Mouse (Mus musculus) frontal cortex, postnatal 25 days (tissue): Measurements from ENCODE around the gene Fam216a.
"Not testable (repeated sequence)": the region's sequence is repeated elsewhere in the genome, so short reads cannot be mapped to it uniquely, and the experiment has no call there.

ENCODE experiments used
- DNase-seq, 2 experiments: peaks; one replicate each; pipeline ENCODE4 v3.0.0; 2022; ENCODE audit warnings: low spot score in 2 of 2

Gene Fam216a

GRCm38 (mm10) chr5:122372192-122372769 is at the start of gene Fam216a:
TSS of gene Fam216a (minus strand) at chr5:122372364.
- peak; percentile 99 for DNase-seq

GRCm38 (mm10) chr5:122421271-122422068 is 49.3 kb upstream of the Fam216a start, which contains the start of gene Anapc7:
TSS of gene Anapc7 (plus strand) at chr5:122421693.
- DNase-seq, result no peak

GRCm38 (mm10) chr5:122420676-122421075 is 48.5 kb upstream of the Fam216a start:
- not testable (repeated sequence) for DNase-seq

GRCm38 (mm10) chr5:122415465-122415864 is 43.3 kb upstream of the Fam216a start:
- DNase-seq, result no peak

- DNase-seq, result no peak
These were observed 42.2 kb upstream of the Fam216a start for GRCm38 (mm10) chr5:122414351-122414750.

GRCm38 (mm10) chr5:122412826-122413225 is 40.7 kb upstream of the Fam216a start:
- no peak for DNase-seq

GRCm38 (mm10) chr5:122411892-122412291 is 39.7 kb upstream of the Fam216a start:
- DNase-seq, result no peak

- no peak for DNase-seq
These were observed 37.8 kb upstream of the Fam216a start for GRCm38 (mm10) chr5:122409692-122410645.

- DNase-seq, result no peak
These were observed 33.4 kb upstream of the Fam216a start for GRCm38 (mm10) chr5:122405537-122405936.

GRCm38 (mm10) chr5:122403362-122403761 is 31.2 kb upstream of the Fam216a start:
- no peak for DNase-seq

- DNase-seq, result no peak
These were observed 30.6 kb upstream of the Fam216a start for GRCm38 (mm10) chr5:122402772-122403171.

- DNase-seq, result no peak
These were observed 30.0 kb upstream of the Fam216a start for GRCm38 (mm10) chr5:122402160-122402559.

GRCm38 (mm10) chr5:122401303-122401640 is 29.1 kb upstream of the Fam216a start:
- peak; percentile 55 to 62 for DNase-seq

- no peak for DNase-seq
These were observed 28.6 kb upstream of the Fam216a start for GRCm38 (mm10) chr5:122400628-122401302.

GRCm38 (mm10) chr5:122399871-122400270 is 27.7 kb upstream of the Fam216a start:
- DNase-seq, result no peak

- DNase-seq, result no peak
These were observed 25.3 kb upstream of the Fam216a start for GRCm38 (mm10) chr5:122397495-122397894.

GRCm38 (mm10) chr5:122396791-122397190 is 24.6 kb upstream of the Fam216a start:
- no peak for DNase-seq

- peak; percentile 59 to 64 for DNase-seq
These were observed 21.7 kb upstream of the Fam216a start for GRCm38 (mm10) chr5:122393887-122394286.

GRCm38 (mm10) chr5:122392227-122393004 is 20.3 kb upstream of the Fam216a start:
- DNase-seq, result no peak

- peak; percentile 83 to 89 for DNase-seq
These were observed 19.6 kb upstream of the Fam216a start, which contains the start of gene Arpc3 for GRCm38 (mm10) chr5:122391786-122392180. TSS of gene Arpc3 (plus strand) at chr5:122391878.
